Mouse (Mus musculus) liver, postnatal 0 days (tissue): ENCODE measurements around the gene Tepp. TPM values are rescaled to one million over a fixed set of nuclear protein-coding genes. Genes with fewer than 3 reads are reported as not detected.

Experiments used
- ATAC-seq: fragments of 200-750 bp; cut with Nextera tagmentation; 2 replicates; pipeline ENCODE4 v1.8.0; 2017; ENCODE audit warnings: mild to moderate bottlenecking, moderate library complexity
- DNase-seq: peaks from one replicate; pipeline ENCODE4 v3.0.0-alpha.2; 2016
- H3K27ac ChIP-seq: fragments of 300-500 bp; sonication (generic); 2 replicates; pipeline ENCODE4 v1.5.1; 2014; ENCODE audit warnings: antibody characterized with exemption, moderate library complexity, mild to moderate bottlenecking, low read depth
- H3K27me3 ChIP-seq: fragments of 300-500 bp; sonication (generic); 2 replicates; pipeline ENCODE4 v1.6.1; 2014; ENCODE audit warnings: low read length, control low read depth, mixed read lengths; ENCODE audit not compliant: insufficient read depth
- H3K36me3 ChIP-seq: fragments of 300-500 bp; sonication (generic); replicated peaks from 2 replicates; pipeline ENCODE4 v1.6.1; 2014; ENCODE audit warnings: mild to moderate bottlenecking, control low read depth, low read length, moderate library complexity, mixed read lengths; ENCODE audit not compliant: insufficient read depth
- H3K4me1 ChIP-seq: fragments of 300-500 bp; sonication (generic); 2 replicates; pipeline ENCODE4 v1.6.1; 2014; ENCODE audit warnings: antibody characterized with exemption, mild to moderate bottlenecking, control low read depth; ENCODE audit not compliant: insufficient read depth
- H3K4me2 ChIP-seq: fragments of 300-500 bp; sonication (generic); 2 replicates; pipeline ENCODE4 v1.6.1; 2014; ENCODE audit warnings: low read depth, mild to moderate bottlenecking, low read length, moderate library complexity, mixed read lengths
- H3K4me3 ChIP-seq: fragments of 300-500 bp; sonication (generic); 2 replicates; pipeline ENCODE4 v1.5.1; 2014; ENCODE audit warnings: low read depth, low read length
- H3K9ac ChIP-seq: fragments of 300-500 bp; sonication (generic); replicated peaks from 2 replicates; pipeline ENCODE4 v1.6.1; 2014; ENCODE audit warnings: mild to moderate bottlenecking, moderate library complexity
- H3K9me3 ChIP-seq: fragments of 300-500 bp; sonication (generic); 2 replicates; pipeline ENCODE4 v1.6.1; 2016; ENCODE audit warnings: mild to moderate bottlenecking, control low read depth, low read length, mixed read lengths
- CTCF ChIP-seq: sonication (generic); IDR thresholded peaks from 2 replicates; pipeline ENCODE4 v1.5.1; 2016; ENCODE audit warnings: antibody characterized with exemption, low read depth
- EP300 ChIP-seq: IDR thresholded peaks from 2 replicates; pipeline ENCODE4 v1.6.1; 2016; ENCODE audit warnings: antibody characterized with exemption, low read depth, mild to moderate bottlenecking
- WGBS: fragments of 180-500 bp; shearing (Covaris S2); extraction: QIAGEN DNeasy Blood & Tissue Kit; methylation state at CpG from one replicate; pipeline ENCODE4 v1.1.7; 2014; ENCODE audit not compliant: insufficient replicate concordance; 5-methylcytosine and 5-hydroxymethylcytosine counted together
- polyA plus RNA-seq: library from polyadenylated mRNA; unstranded; fragments of >200 nt; fragmentation: Nextera tagmentation; extraction: Ambion mirVana; gene quantifications from 2 replicates; pipeline ENCODE4 v1.2.1, GENCODE M21; 2015

The Tepp gene
- polyA plus RNA-seq, 1 experiment from 2014 or later, result not detected

DNA sequence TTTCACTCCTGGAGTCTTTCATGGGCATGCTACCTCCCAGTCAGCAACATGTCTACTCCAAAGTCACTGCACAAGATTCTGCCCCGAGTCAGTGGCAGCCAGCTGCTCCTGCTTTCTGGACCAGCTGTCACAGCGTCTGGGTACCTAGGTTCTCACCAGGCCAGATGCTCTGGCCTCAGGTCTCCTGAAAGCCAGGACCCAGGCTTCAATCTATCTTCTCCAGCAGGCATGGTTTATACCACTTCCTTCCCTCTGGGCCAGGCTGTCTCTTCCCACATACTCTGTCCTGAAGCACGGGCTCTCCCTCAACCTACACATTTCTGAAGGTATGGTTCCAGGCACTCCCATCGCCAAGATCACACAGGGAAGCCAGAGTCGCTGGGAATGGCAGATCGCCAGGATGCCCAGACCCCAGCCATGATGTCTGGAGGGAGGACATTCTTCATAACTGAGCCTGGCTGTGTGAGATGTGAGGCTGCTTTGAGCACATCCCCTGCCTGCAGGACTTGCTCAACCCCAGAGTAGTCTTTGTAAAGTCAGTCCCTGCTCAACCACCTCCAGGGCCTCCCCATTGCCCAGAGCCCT, 21.2 kb upstream of the Tepp start:
- Histone ChIP-seq H3K4me3 (no peak overlapping the region), H3K9ac (no peak overlapping the region), H3K36me3 (no peaks in the 10 kb centered on the region), H3K27ac (no peak overlapping the region), H3K4me2 (no peak overlapping the region), H3K27me3 (no peaks in the 10 kb centered on the region), H3K9me3 (no peaks in the 10 kb centered on the region), H3K4me1 (no peaks in the 10 kb centered on the region)
- 50% methylated on average over 6 of the region's 6 CpGs for WGBS
- ATAC-seq (no peak), DNase-seq (no peak)
- TF ChIP-seq EP300 (no peak), CTCF (no peak)

DNA sequence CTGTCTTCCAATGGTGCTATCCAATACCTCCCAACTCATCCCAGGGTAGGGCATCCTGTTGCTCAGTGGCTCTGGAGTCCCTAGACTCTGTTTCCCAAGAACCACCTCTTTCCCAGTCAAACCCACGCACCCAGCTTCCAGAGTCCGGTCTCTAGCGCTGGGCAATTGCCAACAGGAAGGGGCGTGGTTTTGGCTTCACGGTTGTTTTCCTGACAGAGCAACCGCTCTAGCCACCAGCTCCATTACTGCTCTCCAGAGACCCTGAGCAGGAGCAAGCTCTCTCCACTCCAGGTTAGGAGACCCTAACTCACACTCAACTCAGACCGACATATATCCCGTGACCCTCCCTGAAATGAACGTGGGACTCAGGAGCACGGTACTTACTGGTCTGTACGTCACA, 17.2 kb upstream of the Tepp start:
- H3K4me3 ChIP-seq, result no peak overlapping the region
- 34% methylated on average over 11 of the region's 11 CpGs for WGBS

DNA sequence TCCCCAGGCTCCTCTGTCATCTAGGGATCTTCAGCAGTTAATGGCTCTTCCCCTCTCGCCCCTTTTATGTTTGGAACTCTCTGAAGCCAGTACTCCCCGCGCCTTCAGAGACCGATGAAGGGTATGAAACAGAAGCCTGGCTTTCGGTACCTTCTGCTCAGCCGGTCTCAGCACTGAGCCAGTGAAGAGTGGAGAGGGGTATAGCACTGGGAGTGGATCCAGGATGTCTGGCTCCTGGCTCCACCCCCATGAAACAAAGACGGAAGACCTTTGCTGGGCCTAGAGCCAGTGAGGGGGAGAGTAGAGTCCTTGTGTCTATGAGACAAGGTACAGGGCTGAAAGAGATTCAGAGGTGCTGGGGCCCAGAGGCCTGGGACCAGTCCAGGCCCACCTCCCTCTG, 16.5 kb upstream of the Tepp start:
- no peaks in the 10 kb centered on the region for H3K36me3 ChIP-seq
- no peaks in the 10 kb centered on the region for H3K27me3 ChIP-seq
- H3K9ac ChIP-seq, result 0 out of 2 replicates have a peak overlapping the region, but pooled peaks have one; percentile 26
- DNase-seq (no peak), ATAC-seq (no peak)
- no peaks in the 10 kb centered on the region for H3K9me3 ChIP-seq
- WGBS, result 79% methylated on average over 7 of the region's 7 CpGs
- H3K4me3 ChIP-seq, result no peak overlapping the region
- TF ChIP-seq EP300 (no peak), CTCF (no peak)
- peak overlapping the region; percentile 48 for H3K4me2 ChIP-seq
- H3K27ac ChIP-seq, result 0 out of 2 replicates have a peak overlapping the region, but pooled peaks have one; percentile 16
- no peaks in the 10 kb centered on the region for H3K4me1 ChIP-seq

More for the DNA sequence above, 17.2 kb upstream of the Tepp start:
- ATAC-seq (0 out of 2 replicates have a peak, but pooled peaks have one; percentile 15), DNase-seq (peak; percentile 71)
- Histone ChIP-seq H3K27ac (no peak overlapping the region), H3K36me3 (no peaks in the 10 kb centered on the region), H3K4me1 (no peaks in the 10 kb centered on the region), H3K4me2 (peak overlapping the region; percentile 48; the same call in 1 of the 2 replicates), H3K27me3 (no peaks in the 10 kb centered on the region), H3K9ac (no peak overlapping the region), H3K9me3 (no peaks in the 10 kb centered on the region)
- TF ChIP-seq EP300 (no peak), CTCF (no peak)

DNA sequence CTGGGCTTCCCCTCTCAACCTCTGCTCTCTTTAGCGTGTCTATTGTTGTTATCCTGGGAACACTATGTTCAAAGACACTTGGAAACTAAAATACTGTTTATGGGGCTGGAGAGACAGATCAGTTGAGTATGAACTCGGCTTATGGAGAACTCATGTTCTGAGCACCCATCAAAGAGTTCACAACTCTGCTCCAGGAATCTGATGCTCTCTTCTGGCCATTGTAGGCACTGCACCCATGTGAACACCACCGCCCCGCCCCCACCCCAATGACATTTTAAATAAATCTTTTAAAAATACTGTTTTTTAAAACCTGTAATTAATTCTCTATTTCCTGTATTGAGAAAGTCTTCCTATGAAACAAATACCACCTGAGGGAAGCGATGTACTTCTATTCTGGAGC, 8.0 kb upstream of the Tepp start:
- DNase-seq (peak; percentile 49), ATAC-seq (no peak)
- Histone ChIP-seq H3K4me1 (no peaks in the 10 kb centered on the region), H3K9ac (no peak overlapping the region), H3K36me3 (no peaks in the 10 kb centered on the region), H3K27ac (no peak overlapping the region), H3K4me3 (no peak overlapping the region), H3K4me2 (no peak overlapping the region), H3K27me3 (no peaks in the 10 kb centered on the region), H3K9me3 (no peaks in the 10 kb centered on the region)
- peak; percentile 65 for TF ChIP-seq CTCF
- TF ChIP-seq EP300, result no peak
- 15% methylated on average over 5 of the region's 5 CpGs for WGBS

DNA sequence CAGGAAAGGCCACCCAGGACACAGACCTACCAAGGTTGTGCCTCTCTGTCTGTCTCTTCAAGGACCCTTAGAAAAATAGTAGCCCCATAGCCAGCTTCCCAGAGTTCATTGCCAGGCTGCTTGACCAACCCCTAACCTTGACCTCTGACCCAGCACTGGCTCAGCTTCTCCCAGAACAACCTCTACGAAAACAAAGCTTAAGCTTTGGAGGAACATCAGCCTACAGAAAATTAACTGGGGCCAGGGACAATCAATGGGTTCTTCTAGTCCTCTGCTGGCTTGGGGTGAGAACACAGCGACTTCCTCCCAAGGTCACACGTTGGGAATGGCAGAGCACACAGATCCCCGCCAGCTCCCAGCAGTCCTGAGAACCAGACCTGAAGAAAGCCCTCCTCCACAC, 4.8 kb upstream of the Tepp start:
- Histone ChIP-seq H3K4me1 (no peaks in the 10 kb centered on the region), H3K9ac (no peak overlapping the region), H3K36me3 (no peaks in the 10 kb centered on the region), H3K9me3 (no peaks in the 10 kb centered on the region), H3K27me3 (no peaks in the 10 kb centered on the region), H3K27ac (no peak overlapping the region), H3K4me2 (no peak overlapping the region), H3K4me3 (no peak overlapping the region)
- TF ChIP-seq CTCF (no peak), EP300 (no peak)
- DNase-seq (no peak), ATAC-seq (no peak)
- 45% methylated on average over 4 of the region's 4 CpGs for WGBS

DNA sequence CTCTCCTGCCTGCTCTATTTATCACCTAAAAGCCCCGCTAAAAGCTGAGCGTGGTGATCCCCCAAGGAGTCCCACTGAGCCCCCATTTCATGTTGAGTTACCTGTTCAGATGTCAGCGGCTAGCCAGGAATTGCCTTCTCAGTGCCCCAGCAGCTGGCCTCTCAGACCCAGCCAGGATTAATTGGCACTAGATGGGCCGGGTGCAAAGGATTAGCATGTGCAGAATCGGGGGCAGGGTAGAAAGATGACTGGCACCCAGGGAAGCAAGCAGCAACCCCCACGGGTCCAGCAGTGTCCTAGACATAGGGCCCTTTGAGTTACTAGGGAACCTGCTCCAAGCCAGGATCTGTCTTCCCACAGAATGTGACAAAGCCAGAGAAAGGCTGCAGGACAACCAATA, 3.9 kb upstream of the Tepp start, which contains the start of gene Cngb1:
Gene Cngb1, minus strand, starts transcription at position 155 of the 400 bp plus-strand sequence.
- H3K27me3 ChIP-seq, result no peaks in the 10 kb centered on the region
- no peak for TF ChIP-seq EP300
- TF ChIP-seq CTCF, result no peak
- H3K9me3 ChIP-seq, result no peaks in the 10 kb centered on the region
- WGBS, result 48% methylated on average over 6 of the region's 6 CpGs
- no peak within 1 kb of the TSS for H3K4me3 ChIP-seq
- H3K36me3 ChIP-seq, result no peaks in the 10 kb centered on the region
- H3K4me2 ChIP-seq, result no peak within 1 kb of the TSS
- H3K4me1 ChIP-seq, result no peaks in the 10 kb centered on the region
- H3K27ac ChIP-seq, result no peak within 1 kb of the TSS
- DNase-seq (no peak), ATAC-seq (no peak)
- no peak within 1 kb of the TSS for H3K9ac ChIP-seq
